Mouse (Mus musculus) E14TG2a.4 (cell line): ENCODE measurements around the gene Brd4.

ENCODE experiments used
- CTCF ChIP-seq: conservative IDR thresholded peaks from 2 replicates; pipeline ENCODE4 v1.5.1; 2014; ENCODE audit warnings: low read length
- NANOG ChIP-seq: IDR thresholded peaks from 2 replicates; pipeline ENCODE4 v1.6.1; 2014; ENCODE audit warnings: borderline replicate concordance, low read length, mixed read lengths

GRCm38 (mm10) chr17:32281126-32281525, 3.4 kb downstream of the Brd4 start:
- TF ChIP-seq CTCF (no peak), NANOG (peak; percentile 54; the same call in 1 of the 2 replicates)
